Mouse (Mus musculus) MN1 (cell line): ENCODE data around the gene Rpl22.

Experiments used
- DNase-seq: peaks from one replicate; pipeline ENCODE4 v3.0.0-alpha.2; 2016; ENCODE audit warnings: low spot score

Gene Rpl22

DNA sequence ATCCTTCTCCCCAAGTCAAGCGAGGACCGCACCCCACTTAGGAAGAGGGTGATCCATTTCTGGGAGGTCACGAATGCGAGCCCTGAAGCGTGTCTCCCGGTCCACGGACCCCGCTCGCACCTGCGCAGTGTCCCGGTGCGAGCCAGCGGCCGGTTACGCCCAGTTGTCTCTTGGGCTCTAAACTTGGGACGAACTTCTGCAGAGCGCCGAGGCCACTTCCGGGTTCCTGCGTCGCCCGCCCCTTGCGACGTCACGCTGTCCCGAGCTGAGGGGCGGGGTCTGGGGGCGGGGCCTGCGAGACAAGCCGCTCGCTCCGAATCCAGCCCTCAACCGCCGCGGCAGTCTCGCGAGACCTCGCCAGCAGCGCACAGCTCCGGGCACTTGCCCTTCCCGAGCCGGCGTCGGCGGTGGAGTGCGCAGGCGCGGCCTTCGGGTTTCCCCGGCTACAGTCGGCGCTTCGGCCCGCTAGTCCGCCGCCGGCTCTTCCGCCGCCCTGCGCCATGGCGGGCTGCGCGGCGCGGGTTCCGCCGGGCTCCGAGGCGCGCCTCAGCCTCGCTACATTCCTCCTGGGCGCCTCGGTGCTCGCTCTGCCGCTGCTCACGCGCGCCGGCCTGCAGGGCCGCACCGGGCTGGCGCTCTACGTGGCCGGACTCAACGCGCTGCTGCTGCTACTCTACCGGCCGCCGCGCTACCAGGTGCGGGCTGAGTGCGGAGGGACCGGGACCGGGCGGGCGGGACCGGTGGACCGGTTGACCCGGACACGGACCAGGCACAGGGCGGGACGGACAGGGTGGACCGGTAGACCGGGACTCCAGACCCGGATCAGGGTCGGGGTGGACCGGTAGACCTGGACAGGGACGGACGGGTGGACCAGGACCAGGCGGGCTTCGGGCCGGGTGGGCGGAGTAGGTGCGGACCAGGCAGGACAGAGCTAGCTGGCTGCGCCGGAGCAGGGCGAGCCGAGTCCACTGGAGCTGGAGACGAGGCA is 28.4 kb upstream of the Rpl22 start, which contains the start of gene Icmt:
TSS of gene Icmt (plus strand) at position 354 of the 988 bp plus-strand sequence.
- DNase-seq, result peak; percentile 99

DNA sequence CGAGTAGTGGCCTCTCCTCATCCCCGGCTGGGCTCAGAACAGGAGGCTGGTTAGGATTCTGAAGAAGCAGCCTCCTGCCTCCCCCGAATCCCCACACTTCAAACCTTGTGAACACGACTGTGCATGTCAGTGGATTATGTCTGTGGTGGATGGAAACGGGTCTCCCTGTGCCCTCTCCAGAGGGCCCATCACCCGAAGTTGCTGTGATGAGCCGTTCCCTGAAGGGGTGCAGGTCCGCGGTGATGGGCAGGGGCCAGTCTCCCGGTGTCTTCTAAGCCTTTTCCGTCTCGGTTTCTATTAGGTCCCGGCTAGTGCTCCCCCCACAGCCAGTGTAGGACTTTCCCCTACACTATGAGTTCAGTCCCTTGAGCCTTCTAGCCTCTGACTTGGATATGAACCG is 26.7 kb upstream of the Rpl22 start:
- DNase-seq, result no peak

DNA sequence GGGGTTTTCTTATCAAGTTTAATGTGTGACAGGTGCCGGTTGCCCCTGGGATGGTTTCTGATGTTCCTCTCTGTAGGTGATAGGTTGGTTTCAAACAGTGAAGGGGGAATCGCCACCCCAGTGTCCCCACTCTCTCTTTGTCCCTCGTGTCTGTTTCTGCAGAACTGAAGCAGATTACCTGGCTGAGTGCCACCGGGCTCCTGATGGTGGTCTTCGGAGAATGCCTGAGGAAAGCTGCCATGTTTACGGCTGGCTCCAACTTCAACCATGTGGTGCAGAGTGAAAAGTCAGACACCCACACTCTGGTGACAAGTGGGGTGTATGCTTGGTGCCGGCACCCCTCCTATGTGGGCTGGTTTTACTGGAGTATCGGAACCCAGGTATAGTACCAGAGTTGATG is 25.2 kb upstream of the Rpl22 start:
- DNase-seq, result no peak

DNA sequence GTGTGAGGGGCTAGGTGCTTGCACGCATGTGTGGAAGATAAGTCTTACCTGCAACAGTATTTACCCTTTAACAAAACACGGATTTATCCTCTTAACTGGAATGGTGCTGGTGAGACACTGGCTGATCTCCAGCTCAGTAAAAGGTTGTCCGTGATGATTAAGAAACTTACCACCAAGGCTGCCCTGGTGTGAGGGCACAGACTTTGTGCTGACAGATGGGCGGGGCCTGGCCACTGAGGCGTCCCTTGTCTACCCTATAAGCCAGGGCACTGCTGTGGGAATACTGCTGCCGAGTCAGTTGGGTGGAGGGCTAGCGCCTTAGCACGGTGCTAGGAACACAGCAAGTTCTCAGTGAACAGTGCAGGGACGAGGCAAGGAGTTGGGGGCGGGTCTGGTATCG is 23.5 kb upstream of the Rpl22 start:
- peak; percentile 53 for DNase-seq

DNA sequence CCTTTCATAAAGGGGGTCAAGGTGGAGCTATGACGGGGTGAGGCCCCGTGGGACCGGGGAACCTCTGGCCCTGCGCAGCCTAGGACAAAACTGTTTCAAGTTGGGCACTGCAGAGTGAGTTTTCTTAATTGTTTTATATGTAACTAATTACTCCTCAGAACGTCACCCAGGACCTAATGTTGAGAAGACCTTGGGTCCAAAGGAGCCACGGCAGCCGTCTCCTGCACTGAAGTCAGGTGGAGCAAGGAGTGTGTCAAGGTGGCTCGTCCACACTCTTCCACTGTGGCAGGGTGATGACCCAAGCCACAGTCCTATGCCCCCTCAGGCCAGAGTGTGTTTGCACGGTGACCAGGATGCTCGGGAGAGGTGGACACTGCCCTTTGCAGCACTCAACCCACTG is 22.4 kb upstream of the Rpl22 start:
- no peak for DNase-seq

DNA sequence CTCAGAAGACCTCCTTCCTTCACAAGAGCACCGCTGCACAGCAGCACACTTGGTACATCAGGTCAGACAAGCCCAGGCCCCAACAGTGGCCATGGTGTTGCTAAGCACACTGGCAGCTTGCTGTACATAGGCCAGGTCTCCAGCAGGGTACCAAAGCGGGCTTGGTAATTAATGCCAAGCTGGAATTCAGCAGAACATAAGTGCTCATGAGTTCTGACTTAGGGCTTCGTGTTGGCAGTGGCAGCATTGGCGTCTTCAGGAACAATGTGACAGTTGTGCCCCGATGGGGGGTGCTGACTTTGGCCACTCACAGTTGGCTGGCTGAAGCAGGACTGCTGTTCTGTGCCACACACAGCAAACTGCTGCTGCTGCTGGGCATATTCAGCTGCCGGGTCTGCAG is 20.9 kb upstream of the Rpl22 start:
- DNase-seq, result no peak

DNA sequence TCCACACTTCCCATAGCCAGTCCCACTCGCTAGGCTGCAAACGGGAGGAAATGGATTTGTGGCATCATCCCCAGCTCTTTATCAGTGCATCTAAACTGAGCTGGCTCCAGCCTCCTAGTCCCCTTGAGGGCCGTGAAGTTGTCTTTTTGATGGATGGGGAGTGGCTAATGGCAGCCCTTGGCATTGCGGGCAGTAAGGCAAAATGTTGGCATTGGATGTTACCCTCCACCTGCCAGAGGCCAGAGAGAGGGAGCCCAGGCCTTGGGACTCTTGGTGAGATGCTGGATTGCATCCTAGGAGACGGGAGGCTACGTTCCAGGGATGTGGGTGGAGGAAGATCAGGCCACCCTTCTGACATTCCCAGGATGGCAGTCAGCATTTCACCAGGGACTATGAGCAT is 19.6 kb upstream of the Rpl22 start:
- peak; percentile 94 for DNase-seq

DNA sequence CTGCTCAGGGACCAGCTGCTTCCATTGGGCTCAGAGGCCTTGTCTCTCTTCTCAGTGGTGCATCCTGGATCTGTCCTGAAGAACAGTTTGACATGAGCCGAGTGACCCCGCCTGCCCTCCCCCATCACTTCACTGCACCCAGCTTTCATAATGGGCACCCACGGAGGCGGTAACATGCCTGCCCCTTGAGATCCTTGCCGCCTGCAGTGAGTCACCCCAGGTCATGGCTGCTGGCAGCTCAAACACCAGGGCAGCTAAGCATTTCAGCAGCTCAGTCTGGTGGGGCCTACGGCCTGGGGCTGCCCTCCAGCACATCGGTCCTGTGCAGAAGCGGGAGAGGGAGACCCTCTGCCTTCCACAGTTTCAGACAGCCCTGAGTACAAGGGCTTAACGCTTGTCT is 18.0 kb upstream of the Rpl22 start:
- no peak for DNase-seq

DNA sequence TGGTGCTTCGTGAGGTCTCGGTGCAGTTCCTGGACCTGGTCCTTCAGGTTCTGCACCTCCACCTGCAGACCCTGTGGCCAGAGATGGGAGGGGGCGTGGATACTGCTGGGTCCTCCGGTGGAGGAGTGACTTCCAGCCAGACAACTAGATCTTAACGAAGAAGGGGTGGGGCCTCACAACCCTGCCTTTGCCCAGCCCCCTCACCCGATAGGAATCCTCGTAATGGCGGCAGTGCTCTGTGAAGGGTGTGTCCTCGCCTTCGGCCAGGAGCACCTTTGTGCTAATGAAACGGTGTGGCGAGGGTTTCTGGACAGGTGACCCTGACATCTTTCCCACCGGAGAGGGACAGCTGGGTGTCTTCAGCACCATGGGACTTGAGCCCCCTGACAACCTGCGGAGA is 13.4 kb upstream of the Rpl22 start:
- no peak for DNase-seq

DNA sequence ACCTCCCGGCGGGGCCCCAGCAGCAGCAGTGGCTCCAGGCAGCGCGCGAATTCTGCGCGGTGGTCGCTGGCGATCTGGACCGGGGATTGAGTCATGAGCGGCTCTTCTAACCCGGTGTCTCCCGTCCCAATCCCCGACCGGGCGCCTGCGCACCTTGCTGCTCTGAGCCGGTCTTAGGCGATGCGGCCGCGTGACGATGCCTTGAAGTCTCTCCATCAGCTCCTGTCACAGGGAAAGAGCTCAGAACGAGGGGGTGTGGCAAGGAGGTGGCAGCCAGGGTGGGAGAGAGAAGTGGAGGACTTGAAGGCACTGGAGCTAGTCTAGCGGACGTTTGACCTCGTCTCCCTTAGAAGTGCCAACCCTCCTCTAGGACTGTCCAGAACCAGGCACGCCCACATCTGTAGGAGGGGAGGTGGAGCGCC is 12.3 kb upstream of the Rpl22 start:
- no peak for DNase-seq

DNA sequence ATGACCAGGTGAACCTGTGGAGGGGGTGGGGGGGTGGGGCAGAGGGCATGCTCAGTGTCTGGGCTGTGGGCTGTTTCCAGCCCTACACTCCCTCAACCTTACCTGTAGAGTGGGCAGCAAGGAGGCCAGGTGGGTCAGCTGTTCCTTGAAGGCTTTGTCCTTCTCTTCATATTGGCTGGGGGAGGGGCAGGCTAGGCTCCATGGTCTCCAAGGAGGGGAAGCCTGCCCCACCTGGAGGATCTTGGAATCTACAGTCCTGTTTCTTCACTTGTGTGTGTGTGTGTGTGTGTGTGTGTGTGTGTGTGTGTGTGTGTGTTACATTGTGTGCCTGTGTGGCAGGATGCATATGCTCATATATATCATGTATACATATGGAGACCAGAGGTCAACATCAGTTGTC is 11.6 kb upstream of the Rpl22 start:
- DNase-seq, result peak; percentile 70

DNA sequence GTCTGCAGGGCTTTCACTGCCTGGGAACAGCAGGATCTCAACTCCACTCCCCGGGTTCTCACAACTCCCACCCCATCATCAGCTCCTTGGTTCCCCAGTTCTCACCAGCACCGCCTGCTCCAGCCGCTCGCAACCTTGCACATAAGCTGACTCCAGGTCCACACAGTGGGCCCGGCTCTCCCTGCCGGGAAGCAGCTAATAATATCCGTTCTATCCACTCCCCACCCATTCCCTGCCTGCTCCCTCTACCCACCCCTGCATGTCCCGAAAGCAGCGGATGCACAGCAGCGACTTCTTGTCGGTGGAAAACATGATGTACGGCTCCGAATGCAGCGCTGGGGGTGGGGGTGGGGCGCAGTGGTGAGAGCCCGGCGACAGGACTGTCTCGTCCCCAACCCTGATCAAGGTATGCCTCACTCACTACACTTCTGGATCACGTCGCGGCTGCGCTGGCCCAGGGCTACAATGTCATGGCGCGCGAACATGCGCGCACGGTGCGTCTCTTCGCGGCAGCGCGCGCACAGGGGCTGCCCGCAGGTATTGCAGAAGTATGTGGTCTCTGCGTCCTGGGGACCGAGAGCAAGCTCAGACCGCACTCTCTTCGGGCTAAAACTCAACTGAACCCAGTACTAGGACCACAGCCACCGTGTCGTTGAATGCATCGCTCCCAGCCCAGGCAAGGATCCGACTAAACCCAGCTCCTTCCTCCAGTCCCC is 9.9 kb upstream of the Rpl22 start:
- DNase-seq, result no peak

DNA sequence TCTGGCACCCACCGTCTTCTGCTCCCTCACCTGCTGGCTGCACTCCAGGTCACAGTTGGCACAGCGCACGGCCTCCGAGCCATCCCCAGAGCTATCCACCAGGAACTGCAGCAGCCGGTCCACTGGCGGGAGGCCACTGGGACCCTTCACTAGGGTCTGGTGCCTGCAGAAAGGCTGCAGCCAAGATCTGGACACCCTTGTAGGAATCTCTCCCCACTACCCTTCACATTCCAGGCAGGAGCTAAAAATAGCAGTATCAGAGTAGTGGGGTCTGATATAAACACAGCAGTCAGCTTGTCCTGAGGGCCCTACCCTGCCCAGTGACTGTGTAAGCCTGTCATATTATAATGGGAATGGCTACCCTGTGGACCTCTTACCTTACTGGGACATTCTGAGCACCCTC is 7.9 kb upstream of the Rpl22 start:
- DNase-seq, result no peak

DNA sequence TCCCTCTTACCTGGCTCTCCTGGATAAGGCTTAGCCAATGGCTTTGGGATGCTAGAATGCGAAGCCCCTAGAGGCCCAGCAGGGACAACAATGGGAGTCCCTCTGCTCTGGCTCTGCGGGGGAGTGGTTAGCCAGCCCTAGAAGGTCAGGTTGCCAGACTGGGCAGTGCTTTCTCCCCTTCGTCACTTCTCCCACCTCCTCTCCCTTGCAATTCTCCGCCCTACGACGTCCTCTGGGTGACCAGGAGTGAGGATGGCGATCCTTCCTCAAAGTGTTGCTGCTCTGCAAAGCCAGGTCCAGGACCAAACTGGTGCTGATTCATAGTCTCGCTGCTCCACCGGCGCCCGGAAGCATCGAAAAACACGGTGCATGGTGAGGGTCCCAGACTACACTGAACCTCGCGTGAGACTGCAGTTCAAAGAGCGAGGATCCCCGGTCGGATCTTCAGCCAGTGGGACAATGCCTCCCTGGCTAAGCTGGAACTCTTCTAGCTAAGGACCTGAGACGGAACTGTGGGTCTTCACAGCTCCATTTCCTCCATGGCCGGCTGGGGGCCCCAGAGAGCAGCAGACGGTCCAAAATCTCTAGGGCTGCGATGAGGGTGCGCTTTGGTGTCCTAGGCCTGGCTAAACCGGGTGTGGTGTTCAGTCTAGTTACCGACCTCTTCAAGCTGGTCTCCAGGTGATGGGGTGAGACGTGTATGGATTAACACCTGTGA is 6.9 kb upstream of the Rpl22 start, which contains the start of gene Rnf207:
TSS of gene Rnf207 (minus strand) at position 477 of the 718 bp plus-strand sequence.
- peak; percentile 86 for DNase-seq

DNA sequence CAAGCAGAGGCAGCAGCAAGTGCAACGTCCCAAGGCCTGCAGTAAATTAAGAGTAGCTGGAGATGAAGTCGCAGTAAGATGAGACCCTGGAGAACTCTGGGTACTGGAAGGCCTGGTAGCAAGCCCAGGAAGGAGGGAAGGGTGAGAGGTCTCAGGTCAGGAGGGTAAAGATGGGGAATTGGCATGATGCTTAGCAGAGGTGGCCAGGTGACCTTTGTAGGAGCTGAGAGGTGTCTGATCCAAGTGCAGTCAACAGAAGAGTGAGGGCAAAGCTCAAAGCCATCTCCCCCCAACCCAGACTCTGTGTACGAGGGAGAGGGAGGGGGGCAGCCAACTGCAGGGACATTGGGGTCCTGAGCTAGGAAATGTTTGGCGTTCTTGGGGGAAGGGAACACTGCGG is 4.1 kb upstream of the Rpl22 start:
- DNase-seq, result no peak

DNA sequence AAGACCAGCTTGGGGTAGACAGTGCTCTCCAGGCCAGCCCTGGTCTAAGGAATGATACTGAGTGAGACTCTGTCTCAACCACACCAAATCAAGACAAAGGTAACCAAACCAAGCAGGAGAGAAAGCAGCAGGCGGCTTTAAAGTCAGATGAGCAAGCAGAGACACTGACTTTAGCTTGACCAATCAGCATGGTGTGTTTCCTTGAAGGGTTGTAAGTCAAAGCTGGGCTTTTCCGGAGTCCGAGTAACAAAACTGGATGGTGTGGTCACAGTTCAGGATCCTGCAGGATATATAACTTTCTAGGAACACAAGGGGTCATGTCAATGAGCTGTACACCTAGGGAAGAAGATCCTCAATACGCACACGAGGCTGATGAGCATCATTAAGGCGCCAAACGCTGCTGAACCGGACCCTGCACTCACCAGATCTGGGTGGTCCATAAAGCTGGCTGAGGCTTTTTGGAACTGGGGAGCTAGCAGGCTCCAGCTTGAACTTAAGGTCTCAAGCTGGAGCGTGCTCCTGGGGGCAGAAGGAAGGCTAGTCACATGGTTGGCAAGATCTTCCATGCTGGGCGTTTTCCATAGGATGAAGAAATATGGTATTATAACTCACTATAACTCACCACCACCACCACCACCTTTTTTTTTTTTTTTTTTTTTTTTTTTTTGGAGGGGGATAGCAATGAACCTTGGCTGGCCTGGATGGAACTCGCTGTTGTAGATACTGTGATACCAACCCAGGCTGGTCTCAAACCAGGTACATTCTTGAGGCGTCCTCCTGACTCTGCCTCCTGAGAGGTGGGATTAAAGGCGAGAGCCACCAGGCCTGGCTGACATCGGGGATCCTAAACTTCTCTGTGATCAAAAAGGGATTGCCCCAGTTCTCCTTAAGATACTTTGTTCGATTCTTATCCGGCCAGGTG is 640 bp upstream of the Rpl22 start:
- no peak for DNase-seq

DNA sequence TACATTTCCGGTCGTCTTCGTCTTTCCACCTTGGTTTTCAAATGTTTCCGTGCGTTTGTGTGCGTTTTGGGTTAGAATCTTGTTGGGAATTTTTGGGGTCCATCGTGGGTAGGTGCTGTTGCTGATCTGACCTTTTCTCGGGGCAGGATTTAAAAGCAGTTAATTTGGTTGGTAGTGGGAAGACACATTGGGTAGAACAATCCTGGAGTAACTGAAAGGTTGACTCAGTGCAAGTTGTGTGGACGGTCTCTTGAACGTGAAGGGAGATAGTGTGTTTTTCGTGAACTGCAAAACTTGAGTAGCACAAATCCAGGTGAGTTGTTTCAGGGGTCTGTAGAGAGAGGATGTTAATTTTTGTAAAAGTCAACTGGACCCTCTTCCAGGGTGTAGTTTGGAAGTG is 1.0 kb downstream of the Rpl22 start:
- no peak for DNase-seq

DNA sequence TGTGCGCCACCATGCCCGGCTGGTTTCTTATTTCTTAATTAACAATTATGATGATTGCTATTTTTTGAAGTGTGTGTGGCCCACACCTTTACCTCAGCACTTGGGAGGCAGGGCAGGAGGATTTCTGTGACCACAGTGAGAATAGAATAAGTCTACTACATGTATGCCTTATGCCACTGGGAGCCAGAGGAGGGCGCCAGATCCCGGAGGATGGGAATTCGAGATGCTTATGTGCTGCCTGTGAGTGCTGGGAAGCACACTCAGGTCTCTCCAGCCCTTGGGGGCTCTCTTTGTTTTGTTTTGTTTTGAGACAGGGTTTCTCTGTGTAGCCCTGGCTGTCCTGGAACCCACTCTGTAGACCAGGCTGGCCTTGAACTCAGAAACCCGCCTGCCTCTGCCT is 3.1 kb downstream of the Rpl22 start:
- DNase-seq, result peak; percentile 69

DNA sequence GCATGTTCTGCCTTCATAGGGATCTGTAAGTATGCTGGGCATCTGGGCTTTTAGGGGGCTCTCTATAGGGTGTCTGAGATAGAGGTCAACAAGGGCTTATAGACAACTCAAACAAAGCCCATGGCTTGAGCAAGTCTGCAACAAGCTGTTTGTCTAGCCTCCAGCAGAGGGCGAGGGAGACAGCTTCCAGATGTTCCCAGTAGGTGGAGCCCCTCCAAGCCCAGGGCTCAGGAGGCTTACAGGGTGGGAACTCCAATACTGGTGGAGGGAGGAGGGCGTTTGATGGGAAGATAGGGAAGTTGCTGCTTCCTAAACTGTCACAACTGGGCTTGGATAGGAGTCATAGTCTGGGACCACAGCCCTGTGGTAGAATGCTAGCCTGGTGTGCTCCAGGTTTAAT is 7.4 kb downstream of the Rpl22 start:
- DNase-seq, result peak; percentile 87

DNA sequence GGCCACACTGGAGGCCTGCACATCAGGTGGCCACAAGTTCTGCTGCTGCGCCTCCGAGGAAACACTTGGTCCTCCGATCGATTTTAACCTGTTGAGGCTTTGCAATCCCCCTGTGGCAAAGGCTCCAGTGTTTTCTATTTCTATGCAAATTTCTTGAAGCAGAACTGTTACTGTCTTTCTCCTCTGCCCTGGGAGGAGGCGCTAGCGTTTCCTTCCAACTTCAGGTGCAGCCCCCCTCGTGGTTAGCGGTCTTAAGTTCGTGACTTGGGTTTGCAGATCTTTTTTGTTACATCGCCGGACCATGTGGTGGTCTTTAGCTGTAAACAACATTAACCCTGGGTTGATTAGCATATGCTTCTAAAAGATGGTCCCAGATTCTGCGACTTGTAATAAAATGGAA is 8.0 kb downstream of the Rpl22 start:
- DNase-seq, result no peak

DNA sequence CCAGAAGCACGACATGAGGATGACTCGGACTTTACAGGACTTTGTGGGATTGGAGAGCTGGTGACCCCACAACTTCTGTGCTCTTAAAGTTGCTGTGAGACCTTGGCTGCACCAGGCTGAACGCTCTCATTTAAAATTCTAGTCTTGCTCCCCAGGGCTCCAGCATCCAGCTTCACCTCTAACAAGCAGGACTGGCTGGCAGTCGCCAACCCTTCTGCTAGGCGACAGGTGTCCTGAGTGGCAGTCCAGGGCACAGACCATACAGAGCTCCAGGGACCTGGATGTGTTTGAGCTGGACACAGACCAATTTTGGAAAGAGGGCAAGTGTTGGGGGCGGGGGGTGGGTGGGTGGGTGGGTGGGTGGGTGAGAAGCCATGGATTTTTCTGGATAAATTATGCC is 12.2 kb downstream of the Rpl22 start:
- no peak for DNase-seq
